Mouse (Mus musculus): ENCODE measurements around the gene Ccdc88c.

The Ccdc88c gene

DNA sequence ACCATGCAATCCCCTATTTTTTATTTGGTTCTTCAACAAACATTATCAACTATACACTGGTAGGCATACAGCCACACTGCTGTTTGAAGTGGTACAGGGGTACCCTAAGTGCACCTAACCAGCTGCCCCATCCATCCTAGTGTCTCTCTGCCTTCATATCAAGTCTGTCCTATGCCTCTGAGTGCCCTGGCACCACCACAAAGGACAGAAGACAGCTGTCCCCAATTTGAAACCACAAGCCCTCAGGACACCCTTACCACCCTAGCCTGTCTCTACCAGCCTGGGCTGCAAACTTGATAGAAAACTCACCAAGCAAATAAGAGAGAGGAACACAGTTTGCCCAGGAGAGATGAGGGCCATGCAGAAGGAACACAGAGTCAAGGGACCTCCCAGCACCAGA is 51.3 kb downstream of the Ccdc88c start:
- no peak for DNase-seq (ENCODE audit: extremely low read depth, insufficient read length, low spot score)

DNA sequence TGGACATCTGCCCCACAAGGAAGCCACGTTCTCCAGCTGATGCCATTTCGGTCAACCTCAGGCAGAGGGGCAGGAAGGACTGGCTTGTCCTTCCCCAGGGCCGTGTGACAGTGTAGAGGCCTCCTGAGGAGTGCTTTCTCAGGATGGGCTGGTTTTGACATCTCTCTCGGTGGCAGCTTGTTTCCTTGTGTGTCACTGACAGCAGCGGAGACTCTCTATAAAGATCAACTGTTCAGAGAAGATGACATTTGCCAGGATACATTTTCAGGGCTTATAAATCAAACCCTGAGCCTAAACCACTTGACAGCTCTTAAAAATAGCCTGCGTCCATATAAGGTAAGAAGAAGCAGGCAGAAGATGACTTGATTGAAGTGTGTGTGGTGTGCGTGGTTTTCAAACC is 59.0 kb downstream of the Ccdc88c start:
- DNase-seq (ENCODE audit: extremely low read depth, insufficient read length, low spot score): no peak

DNA sequence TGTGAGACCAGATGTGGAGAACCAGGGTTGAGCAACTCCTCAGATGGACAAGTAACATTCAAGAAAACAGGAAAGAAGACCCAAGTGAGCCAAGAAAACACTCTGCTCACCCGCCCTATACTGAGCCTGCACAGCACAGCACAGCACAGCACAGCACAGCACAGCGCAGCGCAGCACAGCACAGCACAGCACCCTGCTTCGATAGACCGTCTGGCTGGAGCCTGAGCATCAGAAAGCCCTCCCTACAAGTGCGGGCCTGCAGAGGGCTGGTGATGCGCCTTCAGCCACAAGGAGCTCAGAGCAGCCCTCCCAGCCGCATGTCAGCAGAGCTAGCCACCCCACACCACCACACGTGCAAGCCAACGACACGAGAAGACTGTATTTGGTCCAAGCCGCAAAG is 61.5 kb downstream of the Ccdc88c start:
- no peak for DNase-seq (ENCODE audit: extremely low read depth, insufficient read length, low spot score)

DNA sequence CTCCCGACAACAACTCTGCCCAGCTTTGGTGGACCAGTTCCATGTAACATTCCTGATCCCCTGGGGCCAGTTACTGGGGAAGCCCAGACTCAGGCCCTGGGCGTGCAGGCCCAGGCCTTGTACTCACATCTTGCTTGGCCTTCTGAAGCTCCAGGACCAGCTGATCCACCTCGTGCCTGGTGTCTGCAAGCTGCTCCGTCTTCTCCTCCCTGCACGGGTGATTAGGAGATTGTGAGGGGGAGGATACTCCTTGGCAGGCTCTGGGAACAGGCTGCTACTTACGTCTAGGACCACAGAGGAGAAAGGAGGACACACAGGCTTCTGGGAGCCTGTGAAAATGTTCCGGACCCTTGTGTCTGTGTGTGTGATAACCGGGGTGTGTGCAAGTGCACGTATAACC is 62.6 kb downstream of the Ccdc88c start:
- DNase-seq (ENCODE audit: extremely low read depth, insufficient read length, low spot score): no peak

DNA sequence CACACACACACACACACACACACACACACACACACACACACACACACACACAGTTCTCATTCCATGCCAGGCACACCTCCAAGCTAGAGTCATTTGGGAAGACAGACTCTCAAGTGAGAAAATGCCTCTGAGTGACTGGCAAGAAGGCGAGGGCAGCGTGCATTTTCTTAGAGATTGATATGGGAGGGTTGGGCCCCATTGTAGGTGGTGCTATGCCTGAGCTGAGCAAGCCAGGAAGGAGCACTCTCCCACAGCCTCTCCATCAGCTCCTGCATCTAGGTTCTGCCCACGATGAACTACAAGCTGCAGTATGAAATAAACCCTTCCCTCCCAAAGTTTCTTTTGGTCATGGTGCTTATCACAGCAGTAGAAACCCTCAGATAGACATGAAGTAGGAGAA is 63.6 kb downstream of the Ccdc88c start:
- DNase-seq (ENCODE audit: extremely low read depth, insufficient read length, low spot score): no peak

DNA sequence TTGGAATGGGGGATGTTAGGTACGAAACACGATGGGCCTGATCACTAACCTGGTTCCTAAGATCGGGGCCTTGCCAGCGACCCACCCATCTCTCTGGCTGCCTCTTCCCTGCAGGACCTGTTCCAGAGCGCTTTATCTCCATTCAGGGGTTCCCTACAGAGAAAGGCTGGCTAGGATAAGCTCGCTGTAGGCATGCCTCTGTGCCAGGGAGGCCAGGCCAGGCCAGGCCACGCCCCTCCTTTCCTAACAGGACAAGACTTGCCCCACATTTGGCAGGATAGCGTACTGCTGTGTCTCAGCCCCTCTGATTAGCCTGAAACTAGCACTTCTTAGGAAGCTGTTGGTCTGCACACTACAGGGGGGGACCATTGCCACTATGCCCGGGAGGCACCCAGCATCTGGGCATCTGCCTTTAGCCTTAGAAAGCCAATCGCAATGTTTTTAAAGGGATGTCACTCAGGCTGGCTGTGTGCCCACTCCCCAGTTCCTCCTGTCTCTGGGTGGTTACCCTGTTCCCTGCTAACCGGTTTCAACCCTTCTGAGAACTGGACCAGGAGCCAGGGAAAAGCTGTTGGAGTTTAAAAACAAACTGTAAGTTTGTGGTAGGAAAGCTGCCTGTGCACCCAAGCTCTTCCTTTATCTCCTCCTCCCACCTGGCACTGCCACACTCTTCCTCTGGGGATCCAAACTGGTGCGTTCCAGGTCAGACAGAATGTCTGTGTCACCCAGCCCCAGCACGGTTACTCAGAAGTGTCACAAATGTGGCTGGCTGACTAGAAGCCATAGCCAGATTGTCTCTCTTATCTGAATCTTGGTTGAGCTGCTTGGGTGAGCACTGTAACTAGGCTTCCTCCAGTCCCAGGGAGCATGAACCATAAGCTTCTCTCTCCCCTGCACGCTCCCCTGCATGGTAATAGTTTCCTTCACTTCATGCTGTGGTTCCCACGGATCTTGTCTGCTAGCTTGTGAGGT is 69.9 kb downstream of the Ccdc88c start:
- DNase-seq (ENCODE audit: extremely low read depth, insufficient read length, low spot score): no peak

DNA sequence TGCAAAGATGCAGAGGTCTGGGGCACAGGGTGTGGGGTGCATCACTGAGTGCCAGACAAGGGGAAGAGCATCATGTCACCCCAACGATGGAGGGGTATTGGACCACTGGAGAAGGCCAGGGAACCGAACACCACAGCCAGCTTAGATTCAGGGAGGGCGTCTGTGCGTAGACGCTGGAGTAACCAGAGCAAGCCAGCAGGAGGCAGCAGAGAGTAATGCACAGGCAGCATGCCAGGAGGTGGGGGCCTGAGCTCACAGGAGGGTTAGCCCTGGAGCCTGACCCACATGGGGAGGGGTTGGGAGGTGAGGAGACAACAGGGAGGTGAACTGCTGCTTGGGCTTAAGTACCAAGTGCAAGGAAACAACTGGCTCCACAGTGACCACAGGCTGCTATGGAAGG is 70.8 kb downstream of the Ccdc88c start:
- DNase-seq (ENCODE audit: extremely low read depth, insufficient read length, low spot score): no peak

DNA sequence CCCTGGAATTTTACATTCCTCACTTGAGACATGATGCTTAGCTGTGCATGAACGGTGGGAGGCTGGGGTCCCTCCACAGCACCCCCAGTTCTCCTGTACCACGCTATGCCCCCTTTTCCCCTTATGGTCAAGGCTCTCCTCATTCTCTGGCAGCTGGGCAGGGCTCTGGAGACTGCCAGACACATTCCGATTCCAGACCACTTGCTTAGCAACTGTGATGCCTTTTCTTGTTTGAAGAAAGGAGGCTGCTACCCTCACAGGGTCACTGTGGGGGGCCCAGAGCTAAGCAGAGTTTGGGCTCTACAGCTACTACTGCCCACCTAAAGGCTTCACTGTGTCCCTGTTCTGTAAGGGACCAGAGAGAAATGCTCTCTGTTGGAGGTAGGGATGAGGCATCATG is 71.6 kb downstream of the Ccdc88c start:
- DNase-seq (ENCODE audit: extremely low read depth, insufficient read length, low spot score): no peak

DNA sequence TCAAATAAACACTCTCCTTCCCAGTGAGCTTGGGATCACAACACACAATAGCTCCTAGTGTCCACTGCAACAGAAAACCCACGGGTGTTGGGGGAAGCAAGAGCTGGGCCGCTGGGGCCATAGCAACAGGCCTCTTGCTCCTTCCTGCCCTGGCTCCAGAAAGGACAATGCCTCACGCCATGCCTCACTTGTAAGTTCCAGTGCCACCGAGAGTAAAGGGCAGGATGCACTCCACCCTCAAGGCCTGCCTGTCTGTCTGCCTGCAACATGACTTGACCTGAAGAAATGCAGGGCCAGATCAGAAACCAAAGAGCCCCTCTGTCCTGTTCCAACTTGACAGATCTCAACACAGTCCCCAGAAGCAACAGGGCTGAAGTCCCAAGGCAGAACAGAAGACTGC is 72.0 kb downstream of the Ccdc88c start:
- no peak for DNase-seq (ENCODE audit: extremely low read depth, insufficient read length, low spot score)

DNA sequence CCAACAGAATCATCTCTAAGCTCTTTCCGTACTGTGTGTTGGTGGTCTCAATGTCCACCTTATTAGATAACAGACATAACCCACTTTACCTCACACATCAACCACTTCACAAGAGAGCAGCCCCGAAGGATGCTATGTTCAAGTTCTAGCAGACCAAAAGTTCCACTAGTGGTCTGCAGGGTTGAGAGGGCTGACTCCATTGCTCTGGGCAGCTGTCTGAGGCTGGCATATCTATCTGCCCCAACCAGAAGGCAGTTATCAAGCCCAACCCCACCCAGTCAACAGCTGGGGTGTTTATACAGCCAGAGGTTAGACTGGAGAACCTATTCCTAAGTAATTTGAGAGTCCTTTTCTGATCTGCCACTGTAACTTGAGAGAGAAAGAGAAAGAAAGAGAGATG is 72.8 kb downstream of the Ccdc88c start:
- DNase-seq (ENCODE audit: extremely low read depth, insufficient read length, low spot score): no peak

DNA sequence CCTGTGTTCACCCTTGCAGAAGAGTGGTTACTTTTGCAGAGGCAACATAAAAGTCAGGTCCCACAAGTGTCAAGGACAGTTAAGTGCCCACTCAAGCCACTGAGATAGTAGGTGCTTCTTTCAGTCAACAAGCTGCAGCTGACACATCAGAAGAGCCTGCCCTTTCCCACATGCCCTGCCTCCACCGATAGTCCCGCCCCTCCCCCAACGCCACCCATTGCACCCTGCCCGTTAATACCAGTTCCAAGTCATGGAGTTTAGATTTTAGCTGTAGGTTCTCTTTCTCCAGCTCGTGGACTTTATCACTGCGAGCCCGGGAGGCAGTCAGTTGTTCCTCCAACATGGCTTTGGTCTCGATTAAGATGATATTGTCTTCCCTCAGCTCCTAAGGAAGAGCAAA is 74.9 kb downstream of the Ccdc88c start:
- DNase-seq (ENCODE audit: extremely low read depth, insufficient read length, low spot score): no peak

DNA sequence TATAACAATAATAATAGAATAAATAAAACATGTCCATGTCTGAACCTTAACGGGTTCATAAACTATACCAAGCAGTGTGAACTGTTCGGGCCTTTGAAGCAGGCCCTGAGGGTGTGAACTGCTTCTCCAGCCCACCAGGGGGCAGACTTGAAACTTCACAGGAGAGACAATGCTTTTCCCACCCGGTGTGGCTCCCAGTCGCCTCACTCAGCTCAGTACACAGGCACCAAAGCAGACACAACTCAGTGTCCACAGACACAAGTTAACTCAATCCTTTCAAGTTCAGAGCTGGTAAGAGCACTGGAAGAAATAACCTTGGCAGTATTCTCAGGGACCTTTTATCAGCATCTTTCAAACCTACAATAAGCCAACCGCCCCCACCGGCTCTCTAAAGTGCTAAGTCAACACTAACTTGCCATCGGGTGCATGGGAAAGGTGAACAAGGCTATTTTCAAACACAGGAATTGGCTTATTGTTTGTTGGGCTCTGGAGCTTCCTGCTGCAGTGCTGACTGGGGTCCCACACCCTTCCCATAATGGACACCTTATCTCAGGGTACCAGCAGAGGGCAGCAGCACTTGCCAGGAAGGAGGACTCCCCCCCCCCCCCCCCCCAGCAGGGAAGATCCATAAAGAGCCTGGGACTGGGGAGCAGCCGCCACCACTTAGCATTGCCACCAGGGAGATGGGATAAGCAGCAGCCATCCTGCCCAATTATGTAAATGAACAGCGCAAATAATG is 76.5 kb downstream of the Ccdc88c start:
- DNase-seq (ENCODE audit: extremely low read depth, insufficient read length, low spot score): no peak

DNA sequence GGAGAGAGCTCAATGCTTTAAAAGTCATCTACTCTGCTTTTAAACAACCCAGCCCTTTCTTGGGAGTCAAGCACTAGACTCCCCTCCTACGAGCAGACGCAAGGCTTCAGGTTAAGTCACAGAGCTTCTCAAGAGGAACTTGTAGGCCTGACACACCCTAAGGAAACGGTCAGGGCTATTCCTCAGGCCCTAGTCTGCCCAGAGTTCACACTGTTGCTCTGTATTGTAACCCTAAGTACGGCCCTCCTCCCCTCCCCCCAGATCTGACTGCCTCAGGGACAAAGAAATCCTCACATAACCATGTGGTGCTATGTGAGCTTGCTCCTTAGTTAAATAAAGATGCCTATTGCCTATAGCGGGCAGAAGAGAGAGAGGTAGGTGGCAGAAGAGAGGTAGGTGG is 79.7 kb downstream of the Ccdc88c start:
- DNase-seq (ENCODE audit: extremely low read depth, insufficient read length, low spot score): no peak

DNA sequence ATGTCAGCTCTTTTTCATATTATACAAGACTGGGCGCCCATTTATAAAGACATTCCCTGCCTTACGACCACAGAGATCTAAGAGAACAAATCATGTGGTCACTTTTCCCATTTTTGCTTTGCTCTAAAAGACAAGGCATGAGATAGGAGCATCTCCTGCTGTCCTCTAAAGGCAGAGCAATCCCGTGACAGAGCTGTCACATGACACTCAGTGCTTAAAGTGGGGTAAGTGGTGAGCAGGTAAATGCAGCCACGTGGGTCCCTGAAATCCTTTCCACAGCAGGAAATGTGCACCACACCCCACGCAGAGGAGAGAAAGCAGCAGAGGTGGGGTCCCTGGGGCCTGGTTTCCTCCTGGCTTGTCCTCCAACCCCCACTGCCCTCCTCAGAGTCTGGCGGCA is 80.8 kb downstream of the Ccdc88c start:
- no peak for DNase-seq (ENCODE audit: extremely low read depth, insufficient read length, low spot score)

DNA sequence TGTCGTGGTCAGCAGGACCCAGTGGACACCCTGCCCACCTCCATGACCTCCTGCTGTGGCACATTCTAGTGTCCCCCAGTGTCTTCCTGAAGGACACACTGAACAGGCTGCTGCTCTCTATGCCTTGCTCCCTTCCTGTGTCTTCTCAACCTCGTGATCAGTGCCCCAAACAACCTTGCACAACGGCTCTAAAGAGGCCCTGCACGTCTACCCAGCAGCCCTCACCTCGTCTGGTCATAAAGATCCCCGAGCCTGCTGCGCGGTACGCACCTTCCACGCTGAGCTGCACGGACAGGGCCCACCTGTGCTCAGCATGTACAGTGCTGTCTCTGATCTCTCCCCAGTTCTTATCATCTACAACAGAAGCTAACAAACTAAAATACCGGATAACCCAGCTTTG is 82.9 kb downstream of the Ccdc88c start:
- no peak for DNase-seq (ENCODE audit: extremely low read depth, insufficient read length, low spot score)

DNA sequence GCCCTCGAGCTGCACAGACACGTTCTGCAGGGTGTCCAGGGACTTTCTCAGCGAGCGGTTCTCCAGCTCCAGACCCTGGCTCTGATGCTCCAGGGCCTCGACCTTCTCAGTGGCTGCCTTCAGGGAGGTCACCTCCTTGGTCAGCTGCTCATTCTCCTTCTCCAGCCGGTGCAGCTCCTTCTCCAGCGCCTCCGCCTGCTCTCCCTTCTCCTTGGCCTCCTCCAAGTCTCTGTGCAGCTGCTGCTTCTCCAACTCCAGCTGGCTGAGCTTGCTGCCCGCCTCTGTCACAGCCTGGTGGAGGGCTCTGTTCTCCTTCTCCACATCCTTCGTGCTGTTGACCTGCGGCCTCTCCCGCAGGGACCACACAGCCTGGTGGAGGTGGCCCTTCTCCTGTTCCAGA is 83.4 kb downstream of the Ccdc88c start:
- DNase-seq (ENCODE audit: extremely low read depth, insufficient read length, low spot score): no peak

DNA sequence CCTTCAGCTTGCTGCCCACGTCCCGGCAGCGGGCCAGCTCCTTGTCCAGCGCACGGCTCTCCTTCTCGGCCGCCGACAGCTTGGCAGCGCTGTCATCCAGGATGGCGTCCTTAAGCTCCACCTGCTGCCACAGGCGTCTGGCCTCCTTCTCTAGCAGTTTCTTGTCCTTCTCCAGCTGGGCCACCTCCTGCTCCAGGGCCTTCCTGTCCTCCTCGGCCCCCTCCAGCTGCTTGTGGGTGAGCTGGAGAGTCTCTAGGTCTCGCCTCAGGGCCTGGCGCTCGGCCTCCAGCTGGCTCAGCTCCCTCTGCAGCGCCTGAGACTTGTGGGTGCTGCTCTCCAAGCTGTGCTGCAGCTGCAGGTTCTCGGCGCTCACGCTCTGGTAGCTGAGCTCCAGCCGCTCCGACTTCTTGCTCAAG is 83.9 kb downstream of the Ccdc88c start:
- DNase-seq (ENCODE audit: extremely low read depth, insufficient read length, low spot score): no peak

DNA sequence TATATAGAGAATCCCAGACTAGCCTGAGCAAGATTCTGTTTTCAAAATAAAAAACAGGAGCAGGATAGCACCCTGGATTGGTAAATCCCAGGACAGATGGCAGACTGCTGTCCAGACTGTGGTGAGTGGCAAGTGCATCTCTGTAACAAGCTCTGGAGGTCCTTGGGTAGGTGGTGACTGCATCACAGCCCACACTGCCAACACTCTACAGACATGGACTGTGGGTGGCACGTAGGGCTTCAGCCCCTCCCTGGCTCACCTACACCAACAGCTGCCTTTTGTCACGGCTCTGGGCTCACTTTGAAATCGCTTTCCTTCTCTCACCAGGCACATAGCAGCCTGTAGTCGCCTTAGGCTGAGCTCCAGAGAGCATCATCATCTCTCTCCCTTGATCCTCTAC is 85.7 kb downstream of the Ccdc88c start:
- no peak for DNase-seq (ENCODE audit: extremely low read depth, insufficient read length, low spot score)

DNA sequence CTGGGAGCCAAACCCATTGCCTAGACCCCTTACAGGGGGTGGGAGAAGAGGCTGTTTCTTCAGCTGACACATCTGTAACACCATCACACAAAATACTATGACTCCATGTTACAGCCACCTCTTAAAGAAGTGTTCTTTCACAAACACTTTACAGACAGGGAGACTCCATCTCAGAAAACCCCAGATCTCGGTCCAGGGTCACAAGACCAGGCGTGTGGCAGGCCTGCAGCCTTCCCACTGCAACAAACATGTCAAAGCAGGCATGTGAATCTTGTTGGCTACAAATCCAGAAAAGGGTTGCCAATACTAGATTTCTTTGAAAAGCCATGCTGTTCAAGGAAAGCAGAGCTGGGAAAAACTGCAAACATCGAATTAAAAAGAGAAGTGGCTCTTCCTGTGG is 87.5 kb downstream of the Ccdc88c start:
- no peak for DNase-seq (ENCODE audit: extremely low read depth, insufficient read length, low spot score)

DNA sequence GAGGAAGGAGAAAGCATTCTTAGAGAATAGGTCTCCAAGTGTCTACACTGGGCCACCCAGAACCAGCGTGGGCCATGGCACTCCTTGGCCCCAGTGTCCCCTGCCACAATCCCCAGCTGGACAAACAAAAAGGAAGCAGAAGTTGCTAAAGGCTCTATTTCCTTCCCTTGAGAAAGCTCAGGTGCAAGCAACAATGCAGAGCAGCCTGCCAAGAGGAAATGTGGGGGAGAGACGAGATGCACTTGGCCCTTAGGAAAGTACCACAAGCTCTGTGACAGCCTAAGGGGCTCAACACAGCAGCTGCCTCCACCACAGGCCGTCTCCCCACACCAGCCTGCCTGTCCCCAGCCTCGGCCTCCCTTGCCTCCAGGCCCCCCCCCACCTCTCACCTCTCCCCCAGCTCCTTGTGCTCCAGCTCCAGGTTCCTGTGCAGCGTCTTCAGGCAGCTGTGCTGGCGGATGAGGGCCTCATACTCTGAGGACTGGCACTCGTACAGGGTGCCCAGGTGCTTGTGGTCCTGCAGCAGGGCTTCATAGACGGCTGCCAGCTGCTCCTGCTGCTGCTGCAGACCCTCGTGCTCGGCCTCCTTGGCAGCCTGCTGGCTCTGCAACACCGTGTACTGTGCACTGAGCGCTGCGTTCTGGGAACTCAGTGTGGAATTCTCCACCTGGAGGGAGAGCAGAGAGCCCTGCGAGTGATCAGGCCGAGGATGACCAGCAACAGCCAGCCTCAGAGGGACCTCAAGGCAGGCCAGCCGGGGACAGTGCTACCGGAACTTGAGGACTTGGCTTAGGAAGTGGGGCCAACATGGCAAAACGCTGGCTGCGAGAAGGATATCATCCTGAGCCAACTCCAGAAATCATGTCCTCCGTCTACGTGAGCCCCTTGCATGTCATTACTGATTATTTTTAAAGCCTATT is 91.2 kb downstream of the Ccdc88c start:
- DNase-seq (ENCODE audit: extremely low read depth, insufficient read length, low spot score): no peak

DNA sequence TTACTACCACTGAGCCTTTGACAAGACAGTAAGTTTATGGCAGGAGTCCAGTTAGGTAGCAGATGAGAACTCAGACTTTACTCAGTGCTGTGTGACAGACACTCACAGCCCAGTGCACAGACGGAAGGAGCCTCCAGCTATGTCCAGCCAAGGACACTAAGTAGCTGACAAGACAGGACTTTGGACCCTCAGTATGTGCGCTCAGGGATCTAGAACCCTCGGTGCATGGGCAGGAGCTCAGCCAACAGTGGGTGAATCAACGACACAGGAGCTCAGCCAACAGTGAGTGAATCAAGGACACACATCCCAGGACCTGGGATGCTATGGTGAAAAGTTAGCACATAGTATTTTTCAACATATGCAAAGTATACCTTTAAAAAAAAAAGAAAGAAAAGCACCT is 92.1 kb downstream of the Ccdc88c start:
- DNase-seq (ENCODE audit: extremely low read depth, insufficient read length, low spot score): no peak
